Mouse (Mus musculus): ENCODE data around the gene Tas1r2.

The Tas1r2 gene

GRCm38 (mm10) chr4:139653238-139653637 is at the start of gene Tas1r2:
Tas1r2 (plus strand) TSS chr4:139653538.
- no peak for DNase-seq (ENCODE audit: low spot score)

DNA sequence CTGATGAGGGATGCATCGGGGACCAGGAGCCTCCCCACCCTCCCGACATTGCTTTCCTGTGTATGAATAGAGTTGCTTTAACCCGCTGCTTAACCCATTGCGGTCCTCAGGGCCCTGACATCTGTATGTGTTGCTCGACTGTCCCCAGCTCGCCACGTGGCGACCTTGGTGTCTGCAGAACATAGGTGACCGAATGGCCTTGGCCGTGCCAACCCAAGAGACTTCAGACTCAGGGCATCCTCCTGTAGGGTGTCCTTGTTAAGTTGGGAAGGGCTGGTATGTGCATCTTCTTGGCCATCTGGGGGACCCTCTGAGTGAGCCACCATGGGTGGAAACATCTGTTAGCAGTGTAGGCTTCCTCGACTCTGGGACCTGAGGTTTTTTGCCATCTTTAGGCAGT is 48.1 kb upstream of the Tas1r2 start:
- DNase-seq (ENCODE audit: low spot score) = no peak

DNA sequence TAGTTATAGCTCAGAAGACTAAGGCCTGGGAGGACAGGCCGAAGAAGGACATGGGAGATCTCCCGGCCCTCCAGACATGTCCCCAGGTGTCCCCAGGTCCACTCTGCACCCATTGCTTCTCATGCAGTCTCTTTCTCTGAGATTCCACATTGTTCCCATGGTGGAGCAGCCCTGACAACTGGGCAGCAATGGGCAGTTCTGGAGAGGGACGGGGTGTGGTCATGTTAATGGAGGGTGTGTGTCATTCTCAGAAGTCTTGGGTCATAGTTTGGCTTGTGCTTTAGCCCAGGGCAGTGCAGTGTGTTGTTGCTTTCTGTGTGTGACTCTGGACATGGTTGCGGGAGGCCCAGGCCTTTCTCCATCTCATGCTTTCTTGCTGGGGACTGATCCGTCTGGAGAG is 46.6 kb upstream of the Tas1r2 start:
- DNase-seq (ENCODE audit: low spot score) = no peak

GRCm38 (mm10) chr4:139608975-139609374 is 44.4 kb upstream of the Tas1r2 start:
- no peak for DNase-seq (ENCODE audit: low spot score)

- no peak for DNase-seq (ENCODE audit: low spot score)
Observed at GRCm38 (mm10) chr4:139610954-139611353, 42.4 kb upstream of the Tas1r2 start.

- DNase-seq (ENCODE audit: low spot score) = peak; percentile 67
Observed at GRCm38 (mm10) chr4:139611542-139611953, 41.8 kb upstream of the Tas1r2 start.

DNA sequence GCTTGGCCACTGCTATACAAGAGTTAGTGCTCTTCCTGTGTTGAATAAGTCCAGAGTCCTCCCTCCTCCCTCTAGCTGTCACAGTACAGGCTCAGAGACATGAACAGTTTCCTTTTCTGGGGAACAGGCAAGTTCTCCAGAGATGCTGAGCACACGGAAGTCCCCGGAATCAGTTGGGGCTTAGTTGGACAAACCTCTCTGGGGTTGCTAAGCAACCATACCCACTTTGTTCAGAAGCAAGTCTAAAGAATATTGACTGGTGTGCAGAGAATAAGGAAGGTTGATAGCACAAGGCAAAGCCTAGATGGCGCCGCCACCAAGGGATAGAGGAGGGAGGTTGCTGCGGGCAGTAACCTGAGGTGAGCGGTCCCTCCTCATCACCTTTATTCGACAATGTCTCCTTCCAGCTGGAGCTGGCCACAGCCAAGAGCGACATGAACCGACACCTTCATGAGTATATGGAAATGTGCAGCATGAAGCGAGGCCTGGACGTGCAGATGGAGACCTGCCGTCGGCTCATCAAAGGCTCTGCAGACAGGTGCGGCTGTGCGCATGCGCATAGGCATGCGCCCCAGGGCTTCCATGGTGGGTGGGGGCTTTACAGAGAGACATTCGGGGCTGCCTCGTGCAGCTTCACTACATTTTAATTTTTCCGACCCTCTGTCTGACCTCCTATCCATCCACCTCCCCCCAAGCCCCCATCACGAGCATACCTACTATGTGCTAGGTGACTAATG is 38.6 kb upstream of the Tas1r2 start:
- DNase-seq (ENCODE audit: low spot score) = no peak

GRCm38 (mm10) chr4:139616276-139617000 is 36.9 kb upstream of the Tas1r2 start:
- DNase-seq (ENCODE audit: low spot score) = peak; percentile 58

DNA sequence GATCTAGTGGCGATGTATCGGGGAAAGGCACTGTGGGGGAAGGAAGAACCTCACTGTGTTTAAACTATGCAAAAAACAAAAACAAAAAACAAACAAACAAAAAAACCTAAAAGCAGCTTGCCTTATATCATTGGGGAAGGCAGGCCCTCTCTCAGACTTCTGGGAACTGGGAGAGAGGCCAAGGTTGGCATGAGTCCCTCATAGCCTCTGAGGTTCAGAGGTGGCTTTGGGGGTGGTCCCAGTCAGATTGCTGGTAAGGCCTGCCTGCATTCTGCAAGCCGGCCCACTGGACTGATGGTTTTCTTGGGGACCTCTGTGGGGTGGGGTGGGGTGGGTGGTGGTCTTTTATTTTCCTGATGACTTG is 36.4 kb upstream of the Tas1r2 start:
- no peak for DNase-seq (ENCODE audit: low spot score)

GRCm38 (mm10) chr4:139619765-139620164 is 33.6 kb upstream of the Tas1r2 start:
- no peak for DNase-seq (ENCODE audit: low spot score)

- DNase-seq (ENCODE audit: low spot score) = peak; percentile 97
Observed at GRCm38 (mm10) chr4:139622373-139623282, 30.7 kb upstream of the Tas1r2 start, which contains the start of gene Aldh4a1. Aldh4a1 (plus strand) TSS chr4:139622866.

DNA sequence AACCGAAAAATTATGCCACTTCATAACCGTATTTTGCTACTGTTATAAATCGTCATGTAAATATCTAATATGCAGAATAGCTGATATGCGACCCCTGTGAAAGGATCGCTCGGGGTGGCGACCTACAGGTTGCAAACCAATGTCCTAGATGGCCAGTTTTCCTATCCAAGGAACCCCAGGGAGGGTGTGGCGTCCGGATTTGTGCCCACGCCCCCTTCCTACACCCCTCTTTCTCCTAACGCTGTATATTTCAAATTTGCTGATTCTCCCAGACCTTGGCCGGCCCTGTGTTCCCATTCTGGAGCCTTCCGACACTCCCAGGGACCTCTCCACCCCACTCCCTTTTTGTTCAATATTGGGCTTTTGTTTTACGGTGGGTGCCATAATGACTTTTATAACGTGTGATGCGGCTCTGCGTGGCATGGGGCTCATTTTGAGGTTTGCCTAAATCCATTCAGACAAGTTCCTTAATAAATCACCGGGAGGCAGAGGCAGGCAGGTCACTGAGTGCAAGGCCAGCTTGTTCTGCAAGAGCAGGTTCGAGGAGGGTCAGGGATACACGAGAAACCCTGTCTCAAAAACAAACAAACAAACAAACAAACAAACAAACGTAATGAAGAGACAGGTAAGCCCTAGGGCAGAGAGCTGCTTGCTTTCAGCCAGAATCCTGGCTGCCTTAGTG is 29.8 kb upstream of the Tas1r2 start:
- DNase-seq (ENCODE audit: low spot score) = no peak

DNA sequence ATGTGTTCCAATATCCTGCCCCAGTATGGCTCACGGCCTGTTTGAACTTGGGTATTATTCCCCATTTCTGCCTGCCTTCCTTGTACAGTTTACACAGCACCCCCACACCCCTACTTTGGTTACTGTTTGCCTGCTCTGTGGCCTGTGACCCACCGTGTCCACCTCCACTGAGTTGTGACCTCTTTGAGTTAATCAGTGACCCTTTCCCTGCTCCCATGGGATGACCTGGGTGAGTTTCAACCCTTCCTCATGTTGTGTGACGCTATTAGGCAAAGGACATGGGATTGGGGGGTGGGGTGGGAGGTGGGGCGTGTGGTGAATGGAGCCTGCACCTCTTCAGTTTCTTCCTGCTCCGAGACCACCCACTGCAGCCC is 29.2 kb upstream of the Tas1r2 start:
- DNase-seq (ENCODE audit: low spot score) = peak; percentile 75

DNA sequence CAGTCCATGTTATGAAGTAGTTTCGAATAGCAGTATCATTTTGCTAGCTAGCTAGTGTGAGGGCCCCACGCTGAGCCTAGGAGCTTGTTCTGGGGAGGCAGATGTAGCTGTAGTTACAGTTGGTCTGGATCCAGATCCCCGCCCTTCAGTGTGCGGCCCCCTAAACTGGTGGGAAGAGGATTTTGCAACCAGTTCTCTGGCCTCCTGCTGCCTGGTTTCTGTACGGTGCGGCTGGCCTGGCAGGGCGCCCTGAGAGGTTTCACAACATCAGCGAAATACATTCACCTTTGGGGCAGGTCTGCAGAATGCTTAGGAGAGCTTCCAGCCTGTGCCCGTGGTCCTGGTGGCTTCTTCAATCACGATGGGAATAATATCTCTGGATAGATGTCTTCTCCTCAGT is 28.6 kb upstream of the Tas1r2 start:
- peak; percentile 45 for DNase-seq (ENCODE audit: low spot score)

DNA sequence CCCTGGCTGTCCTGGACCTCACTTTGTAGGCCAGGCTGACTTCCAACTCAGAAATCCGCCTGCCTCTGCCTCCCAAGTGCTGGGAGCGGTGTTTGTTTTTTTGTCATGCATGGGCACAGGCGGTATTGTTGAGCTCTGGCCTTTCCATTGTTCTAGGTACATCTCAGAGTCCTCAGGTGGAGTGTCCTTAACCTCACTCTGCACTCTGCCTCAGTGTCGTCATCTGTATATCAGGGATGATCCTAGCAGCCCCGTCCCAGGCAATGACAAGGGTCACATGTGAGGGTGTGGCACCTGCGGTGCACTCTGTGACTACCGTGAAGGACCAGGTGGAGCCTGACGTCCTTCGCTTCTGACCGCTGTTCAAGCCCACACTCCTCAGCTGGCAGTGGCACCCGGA is 26.0 kb upstream of the Tas1r2 start:
- no peak for DNase-seq (ENCODE audit: low spot score)

DNA sequence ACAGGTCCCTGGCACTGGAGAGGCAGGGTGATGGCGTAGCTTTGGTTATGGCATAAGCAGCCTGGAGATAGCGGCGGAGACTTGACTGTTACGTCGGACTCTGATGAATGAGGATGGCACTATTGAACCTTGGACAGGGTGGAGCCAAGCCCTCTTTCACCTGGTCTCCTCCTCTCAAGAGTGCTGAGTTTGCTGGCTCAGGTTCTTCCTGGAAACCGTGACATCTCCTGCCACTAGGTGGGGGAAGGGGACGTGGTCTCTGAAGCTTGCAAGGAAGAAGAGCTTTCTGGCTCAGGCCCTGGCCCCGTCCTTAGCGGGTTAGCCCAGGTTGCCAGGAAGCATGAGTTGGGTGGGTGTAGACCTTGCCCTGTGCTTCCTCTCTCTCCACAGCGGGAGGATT is 23.2 kb upstream of the Tas1r2 start:
- peak; percentile 84 for DNase-seq (ENCODE audit: low spot score)

GRCm38 (mm10) chr4:139631141-139631540 is 22.2 kb upstream of the Tas1r2 start:
- no peak for DNase-seq (ENCODE audit: low spot score)

- DNase-seq (ENCODE audit: low spot score) = no peak
Observed at GRCm38 (mm10) chr4:139631569-139632253, 21.6 kb upstream of the Tas1r2 start.

DNA sequence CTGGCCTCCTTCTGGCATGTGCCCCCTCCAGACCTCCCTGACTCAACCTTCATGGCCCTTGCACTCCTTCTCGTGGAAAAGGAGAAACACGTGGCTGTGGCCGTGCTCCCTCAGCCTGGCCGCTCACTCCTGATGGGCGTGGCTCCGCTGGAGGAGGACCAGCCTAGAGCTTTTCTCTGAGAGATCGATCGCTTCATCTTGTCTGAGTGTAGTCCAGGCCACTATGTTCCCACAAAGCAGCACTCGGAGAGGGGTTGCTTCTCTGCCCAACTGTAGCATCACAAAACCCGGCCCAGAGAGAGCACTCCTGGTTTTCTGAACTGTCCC is 21.1 kb upstream of the Tas1r2 start:
- no peak for DNase-seq (ENCODE audit: low spot score)

- no peak for DNase-seq (ENCODE audit: low spot score)
Observed at GRCm38 (mm10) chr4:139636373-139636772, 17.0 kb upstream of the Tas1r2 start.

GRCm38 (mm10) chr4:139637847-139638246 is 15.5 kb upstream of the Tas1r2 start:
- DNase-seq (ENCODE audit: low spot score) = no peak

- DNase-seq (ENCODE audit: low spot score) = no peak
Observed at GRCm38 (mm10) chr4:139638356-139638755, 15.0 kb upstream of the Tas1r2 start.

Data from yolk sac, embryonic 10.5 days (tissue).